Mouse (Mus musculus) telencephalon, adult 2 months (tissue): ENCODE data around the gene Mtmr11.
"Not testable (repeated sequence)": the region's sequence is repeated elsewhere in the genome, so short reads cannot be mapped to it uniquely, and the experiment has no call there.

Experiments used
- DNase-seq: peaks from one replicate; pipeline ENCODE4 v3.0.0-alpha.2; 2011; ENCODE audit warnings: low read depth, low spot score

Mtmr11 gene

DNA sequence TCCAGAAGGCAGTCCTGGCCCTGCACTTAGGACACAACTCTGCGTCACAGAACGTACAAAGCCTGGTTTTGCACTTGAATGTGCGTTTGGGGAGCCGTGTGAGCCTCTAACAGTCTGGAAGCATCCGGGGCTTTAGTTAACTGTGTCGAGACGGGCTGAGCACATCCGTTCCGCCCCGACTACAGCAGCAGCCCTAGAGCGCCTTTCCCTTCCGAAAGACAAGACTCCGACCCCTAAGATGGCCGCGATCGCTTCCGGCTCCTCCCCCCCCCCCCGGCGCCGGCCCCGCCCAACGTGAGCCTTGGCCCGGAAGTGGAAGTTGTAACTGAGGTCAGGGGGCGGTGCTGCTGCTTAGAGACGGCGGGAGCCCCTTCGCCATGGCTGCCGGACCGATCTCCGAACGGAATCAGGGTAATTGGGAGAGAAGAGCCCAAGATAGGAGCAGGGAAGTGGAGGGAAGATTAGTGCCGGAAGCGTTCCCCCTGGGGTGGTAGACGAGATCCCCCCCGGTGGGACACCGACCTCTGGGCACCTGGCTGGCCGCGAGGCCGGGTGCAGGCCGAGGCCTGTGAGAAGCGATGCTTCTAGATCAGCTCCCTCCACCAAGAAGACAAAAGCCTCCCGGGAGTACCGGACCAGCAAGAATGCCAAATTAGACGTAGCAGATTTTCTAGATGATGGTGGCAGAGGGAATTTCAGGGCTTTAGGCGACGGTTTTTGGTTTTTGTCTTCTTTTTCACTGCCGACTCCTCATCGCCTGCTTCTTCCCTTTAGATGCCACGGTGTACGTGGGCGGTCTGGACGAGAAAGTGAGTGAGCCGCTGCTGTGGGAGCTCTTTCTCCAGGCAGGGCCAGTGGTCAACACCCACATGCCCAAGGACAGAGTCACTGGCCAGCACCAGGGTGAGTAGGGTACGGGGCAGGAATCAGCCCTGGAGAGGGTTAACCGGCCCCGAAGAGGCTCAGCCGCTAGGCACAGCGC lies 10.7 kb downstream of the Mtmr11 start, which contains the start of gene Sf3b4:
Gene Sf3b4 (plus strand): TSS at position 136 of the 982 bp plus-strand sequence.
- DNase-seq = peak; percentile 90

GRCm38 (mm10) chr3:96173185-96173584 lies 11.4 kb downstream of the Mtmr11 start:
- DNase-seq = no peak

DNA sequence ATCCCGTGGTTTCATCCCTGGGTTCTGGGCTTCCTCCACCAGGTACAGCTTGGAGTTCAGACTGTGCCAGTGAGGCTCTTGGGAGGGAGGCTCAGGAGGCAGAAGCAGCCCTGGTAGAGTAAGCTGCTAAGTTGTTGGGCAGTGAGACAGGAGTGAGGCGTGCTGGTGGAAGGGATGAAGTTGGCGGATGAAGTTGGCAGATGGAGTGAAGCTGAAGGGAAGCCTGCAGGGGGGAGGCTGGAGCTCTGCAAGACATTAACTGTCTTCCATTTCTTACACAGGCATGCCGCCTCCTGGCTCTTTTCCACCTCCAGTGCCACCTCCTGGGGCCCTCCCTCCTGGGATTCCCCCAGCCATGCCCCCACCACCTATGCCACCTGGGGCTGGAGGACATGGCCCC lies 12.2 kb downstream of the Mtmr11 start:
- DNase-seq = not testable (repeated sequence)

GRCm38 (mm10) chr3:96175251-96175650 lies 13.4 kb downstream of the Mtmr11 start:
- no peak for DNase-seq

DNA sequence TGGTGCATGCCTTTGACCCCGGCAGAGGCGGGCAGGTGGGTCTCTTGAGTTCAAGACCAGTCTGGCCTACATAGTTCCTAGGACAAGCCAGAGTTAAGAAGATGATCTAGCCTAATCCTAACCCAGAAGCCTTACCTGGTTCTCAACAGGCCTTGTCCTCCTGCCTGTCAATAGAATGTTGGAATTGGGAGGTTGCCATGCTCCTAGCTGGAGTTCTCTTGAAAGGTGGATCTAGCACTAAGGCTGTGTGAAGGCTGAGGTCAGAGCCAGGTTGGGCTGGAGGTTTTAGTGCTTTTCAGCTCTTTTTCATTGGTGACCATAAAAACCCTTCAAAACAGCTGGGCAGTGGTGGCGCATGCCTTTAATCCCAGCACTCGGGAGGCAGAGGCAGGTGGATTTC lies 16.6 kb downstream of the Mtmr11 start:
- no peak for DNase-seq

- DNase-seq = no peak
Observed at GRCm38 (mm10) chr3:96178902-96179301, 17.1 kb downstream of the Mtmr11 start.

GRCm38 (mm10) chr3:96179531-96179930 lies 17.7 kb downstream of the Mtmr11 start:
- no peak for DNase-seq

DNA sequence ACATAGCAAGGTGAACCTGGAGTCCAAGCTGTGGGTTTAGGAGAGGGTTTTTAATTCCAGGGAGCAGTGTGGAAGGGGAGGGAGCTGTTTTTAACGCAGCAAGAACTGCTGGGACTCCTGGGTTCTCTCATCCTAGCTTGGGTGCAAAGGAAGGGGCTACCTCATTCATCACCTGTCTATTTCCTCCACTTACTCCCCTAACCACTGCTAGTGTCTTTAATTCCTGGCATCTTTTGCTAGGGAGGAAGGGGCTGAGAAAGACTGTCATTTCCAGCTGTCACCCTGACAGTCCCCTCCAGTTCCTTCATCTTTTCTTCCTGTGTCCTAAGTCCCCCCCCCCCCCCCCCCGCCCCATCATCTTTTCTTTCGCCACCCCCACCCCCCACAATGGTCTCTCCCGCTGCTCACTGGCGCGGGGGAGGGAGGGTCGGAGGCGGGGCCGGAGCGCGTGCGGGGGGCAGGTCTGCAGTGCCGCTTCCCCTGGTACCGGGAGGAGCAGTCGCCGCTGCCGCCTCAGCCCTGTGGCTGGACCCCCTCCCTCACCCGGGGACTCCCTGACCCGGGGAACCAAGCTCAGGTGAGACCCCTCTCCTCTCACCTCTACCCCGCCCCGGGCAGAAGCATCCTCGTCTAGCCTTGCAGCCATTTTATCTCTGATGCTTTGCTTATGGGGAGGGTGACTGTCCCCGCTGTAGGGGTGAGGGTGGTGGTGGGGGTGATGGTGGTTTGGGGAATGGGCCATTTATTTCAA lies 19.1 kb downstream of the Mtmr11 start, which contains the start of gene Sv2a:
Gene Sv2a (plus strand): TSS at position 425 of the 751 bp plus-strand sequence.
- DNase-seq = no peak

GRCm38 (mm10) chr3:96181510-96182381 lies 19.9 kb downstream of the Mtmr11 start:
- no peak for DNase-seq

DNA sequence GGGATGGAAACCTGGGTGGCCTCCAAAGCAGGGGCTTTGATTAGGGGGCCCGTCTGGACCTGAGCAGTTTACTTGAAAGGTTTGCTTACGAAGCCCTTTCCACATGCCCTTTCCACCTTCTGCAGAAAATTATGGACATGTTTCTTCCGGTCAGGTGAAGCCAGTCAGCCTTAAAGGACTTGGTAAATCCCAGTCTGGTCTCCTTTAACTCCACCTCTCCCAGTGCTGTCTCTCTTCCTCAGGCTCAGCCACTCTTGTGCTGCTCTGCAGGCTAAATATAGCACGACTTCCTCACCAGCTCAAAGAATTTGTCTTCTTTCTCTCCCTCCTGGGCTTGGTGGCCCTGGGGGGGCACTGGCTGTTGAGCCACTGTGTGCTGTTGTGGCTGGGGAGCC lies 20.6 kb downstream of the Mtmr11 start:
- DNase-seq = peak; percentile 69

DNA sequence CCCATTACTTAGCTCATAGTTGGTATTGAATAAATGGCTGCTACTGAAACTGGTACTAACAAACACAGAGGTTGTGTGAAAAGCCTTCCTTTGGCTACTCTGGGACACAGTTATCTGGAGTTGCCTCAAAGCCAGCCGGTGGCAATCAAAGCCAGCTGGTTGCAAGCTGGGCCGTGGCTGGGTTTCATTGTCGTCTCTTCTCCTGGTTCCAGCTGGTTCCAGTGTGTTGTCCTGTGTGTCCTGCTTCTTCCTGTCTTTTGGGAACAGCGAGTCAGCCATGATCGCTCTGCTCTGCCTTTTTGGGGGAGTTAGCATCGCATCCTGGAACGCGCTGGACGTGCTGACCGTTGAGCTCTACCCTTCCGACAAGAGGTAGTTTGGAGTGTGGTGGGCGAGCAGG lies 31.2 kb downstream of the Mtmr11 start:
- no peak for DNase-seq

- DNase-seq = no peak
Observed at GRCm38 (mm10) chr3:96194966-96195365, 33.2 kb downstream of the Mtmr11 start.

DNA sequence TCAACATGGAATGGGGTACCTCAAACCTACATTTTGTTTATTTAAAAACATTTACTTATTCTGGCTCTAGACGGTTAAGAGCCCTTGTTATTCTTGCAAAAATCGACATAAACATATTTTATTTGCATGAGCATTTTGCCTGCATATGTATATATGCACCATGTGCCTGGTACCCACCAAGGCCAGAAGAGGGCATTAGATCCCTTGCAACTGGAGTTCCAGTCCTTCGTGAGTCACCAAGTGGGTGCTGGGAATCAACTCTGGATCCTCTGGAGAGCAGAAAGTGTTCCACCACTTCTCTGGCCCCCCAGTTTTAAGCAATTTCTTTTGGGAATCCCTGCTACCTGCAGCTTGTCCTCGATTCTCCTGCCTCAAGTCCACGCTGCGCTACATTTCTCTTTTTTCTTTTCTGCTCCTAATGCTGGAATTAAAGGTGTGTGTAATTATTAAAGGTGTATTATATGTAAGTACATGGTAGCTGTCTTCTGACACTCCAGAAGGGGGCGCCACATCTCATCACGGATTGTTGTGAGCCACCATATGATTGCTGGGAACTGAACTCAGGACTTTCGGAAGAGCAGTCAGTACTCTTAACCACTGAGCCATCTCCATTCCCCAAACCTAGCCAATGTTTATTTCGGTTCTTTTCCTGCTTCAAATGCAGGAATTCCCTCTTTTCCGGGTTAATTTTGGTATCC lies 34.0 kb downstream of the Mtmr11 start:
- no peak for DNase-seq

DNA sequence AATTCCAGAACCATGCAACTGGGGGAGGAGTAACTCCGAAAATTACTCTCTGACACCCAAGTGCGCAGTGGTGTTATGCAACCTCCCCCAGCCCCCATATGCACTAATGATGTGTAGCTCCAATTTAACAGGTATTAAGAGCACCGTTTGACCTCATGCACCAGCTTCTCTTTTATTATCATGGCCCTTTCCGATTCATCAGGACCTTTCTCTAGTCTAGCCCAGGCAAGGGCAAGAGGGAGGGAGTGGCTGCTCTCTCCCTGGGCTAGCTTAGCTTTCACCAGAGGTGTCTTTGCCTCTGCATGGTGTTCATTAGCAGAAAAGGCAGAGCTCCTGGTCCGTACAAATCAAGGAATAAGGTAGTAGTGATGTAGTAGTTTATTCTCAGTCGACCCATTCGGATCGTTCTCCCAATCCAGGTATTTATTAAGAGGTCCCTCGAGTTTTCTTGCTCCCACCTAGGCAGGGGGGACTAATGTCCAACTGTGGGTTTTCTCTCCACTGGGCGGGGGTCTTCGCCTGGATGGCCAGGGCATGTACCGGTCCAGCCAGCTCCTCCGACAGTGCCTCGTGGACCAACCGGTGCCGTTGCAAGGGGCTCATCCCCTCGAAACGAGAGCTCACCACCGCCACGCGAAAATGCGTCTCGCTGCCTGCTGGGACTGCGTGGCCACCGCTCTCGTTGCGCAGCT lies 34.8 kb downstream of the Mtmr11 start:
- DNase-seq = no peak

GRCm38 (mm10) chr3:96197129-96197749 lies 35.4 kb downstream of the Mtmr11 start:
- peak; percentile 96 for DNase-seq

- DNase-seq = no peak
Observed at GRCm38 (mm10) chr3:96198181-96198580, 36.4 kb downstream of the Mtmr11 start.

- not testable (repeated sequence) for DNase-seq
Observed at GRCm38 (mm10) chr3:96198601-96199251, 36.9 kb downstream of the Mtmr11 start.

DNA sequence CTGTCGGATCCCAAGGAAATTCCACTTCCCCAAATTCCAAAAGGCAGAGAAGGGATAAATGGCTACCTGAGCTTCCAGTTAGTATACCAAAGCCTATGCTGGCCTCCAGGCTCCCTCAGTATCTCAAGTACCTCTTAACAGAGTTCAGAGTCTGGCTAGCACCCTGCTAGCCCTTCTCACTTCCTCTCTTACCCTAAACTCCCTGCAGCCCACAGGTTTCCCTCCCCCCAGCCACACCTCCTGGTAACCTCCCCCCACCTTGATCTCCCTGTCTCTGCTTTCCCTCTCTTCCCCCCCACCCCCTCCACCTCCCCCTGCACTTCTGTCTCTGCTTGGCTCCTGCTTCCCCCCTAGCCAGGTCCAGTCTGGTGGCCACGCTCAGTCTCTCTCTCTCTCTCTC lies 37.9 kb downstream of the Mtmr11 start:
- no peak for DNase-seq

- no peak for DNase-seq
Observed at GRCm38 (mm10) chr3:96207819-96208218, 46.0 kb downstream of the Mtmr11 start.
